Mouse (Mus musculus) heart, adult 2 months (tissue): ENCODE measurements at regions not wholly inside any gene's neighbourhood (a gene's known extent, or its start where the extent isn't known, plus 50 kb on each side); places are given as distances from the start of the nearest gene placed in this dataset.

Experiments used
- CTCF ChIP-seq: fragments of 200-600 bp; IDR thresholded peaks from 2 replicates; pipeline ENCODE4 v1.8.1; 2022; ENCODE audit warnings: antibody characterized with exemption, mild to moderate bottlenecking, moderate library complexity
- EP300 ChIP-seq: fragments of 200-500 bp; IDR thresholded peaks from 2 replicates; pipeline ENCODE4 v1.6.1; 2011; ENCODE audit warnings: low read depth, low read length, control low read depth; ENCODE audit not compliant: insufficient read depth

DNA sequence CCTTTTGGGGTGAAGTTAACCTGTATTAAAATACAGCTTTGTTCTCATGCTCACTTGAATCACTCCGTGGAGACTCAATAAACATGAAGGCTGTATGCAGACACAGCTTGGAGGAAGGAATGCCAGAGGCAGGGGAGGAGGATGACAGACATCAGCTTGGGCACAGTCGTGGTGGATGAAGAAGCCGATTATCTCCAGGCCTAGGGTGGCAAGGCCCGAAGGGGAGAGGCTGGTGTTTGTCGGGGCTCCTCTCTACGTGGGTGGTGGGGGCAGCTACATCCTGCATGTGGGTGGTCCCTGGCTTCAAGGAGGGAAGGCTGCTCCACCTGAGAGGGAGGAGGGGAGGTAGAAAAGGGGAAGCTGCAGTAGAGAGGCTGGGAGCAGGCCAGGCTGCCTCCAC, 163.4 kb upstream of the Arl4c start:
- TF ChIP-seq CTCF = no peak
- TF ChIP-seq EP300 = no peak
